Mouse (Mus musculus) mature B cell (primary cell): ENCODE data around the gene Hcrt.

Source experiments
- in situ Hi-C: fragments of 300-500 bp; cut with MboI; formaldehyde crosslinking; loops from 2 replicates; pipeline ENCODE4 v1.14.3; 2019

Hcrt gene

DNA sequence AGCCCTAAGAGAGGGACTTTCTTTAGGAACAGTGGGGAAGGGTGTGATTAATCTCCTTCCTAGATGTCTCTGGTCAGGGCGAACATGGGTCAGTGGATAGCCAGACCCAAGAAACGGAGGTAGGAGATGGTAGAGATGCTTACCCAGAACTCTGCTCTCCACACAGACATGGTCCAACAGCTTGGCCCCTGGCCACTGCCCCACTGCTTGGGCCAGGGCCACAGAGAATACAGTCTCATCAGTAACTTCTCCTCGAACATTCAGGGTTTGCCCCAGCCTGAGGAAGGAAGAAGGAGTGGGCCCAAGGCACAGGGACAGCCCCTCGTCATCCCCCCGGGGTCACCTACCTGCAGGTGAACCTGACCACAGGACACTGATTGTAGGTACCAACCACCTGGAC lies 5.1 kb upstream of the Hcrt start:
- in situ Hi-C loops = no loop called here

DNA sequence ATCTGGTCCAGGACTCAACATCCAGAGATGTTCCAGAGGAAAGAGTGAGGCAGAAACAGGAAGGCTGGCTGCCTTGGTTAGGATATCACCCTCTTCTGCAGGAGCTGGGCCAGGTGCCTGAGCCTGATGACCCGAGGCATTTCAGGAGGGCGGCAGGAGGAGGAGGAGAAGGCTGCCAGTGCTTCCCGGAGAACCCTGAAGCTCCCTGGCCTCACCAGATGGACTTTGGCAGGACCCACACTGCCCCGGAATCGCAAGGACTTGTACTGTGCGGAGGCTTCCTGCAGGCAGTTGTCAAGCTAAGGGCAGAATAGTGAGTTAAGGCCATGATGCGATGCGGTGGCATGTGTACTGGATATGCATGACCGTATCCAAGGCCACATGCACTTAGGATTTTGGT lies 4.0 kb upstream of the Hcrt start:
- in situ Hi-C loops = no loop called here

GRCm38 (mm10) chr11:100761547-100762045 lies 1.1 kb downstream of the Hcrt start:
- in situ Hi-C loops = no loop called here

GRCm38 (mm10) chr11:100759611-100760233 lies 3.0 kb downstream of the Hcrt start, which contains the start of gene Kcnh4:
Gene Kcnh4 (minus strand): TSS chr11:100759942.
- in situ Hi-C loops = no loop called here

- in situ Hi-C loops = no loop called here
Measured at GRCm38 (mm10) chr11:100758707-100759610, 3.8 kb downstream of the Hcrt start.

GRCm38 (mm10) chr11:100757566-100757965 lies 5.2 kb downstream of the Hcrt start:
- in situ Hi-C loops = no loop called here

GRCm38 (mm10) chr11:100756476-100756875 lies 6.3 kb downstream of the Hcrt start:
- in situ Hi-C loops = no loop called here

GRCm38 (mm10) chr11:100754693-100755057 lies 8.1 kb downstream of the Hcrt start:
- in situ Hi-C loops = no loop called here

DNA sequence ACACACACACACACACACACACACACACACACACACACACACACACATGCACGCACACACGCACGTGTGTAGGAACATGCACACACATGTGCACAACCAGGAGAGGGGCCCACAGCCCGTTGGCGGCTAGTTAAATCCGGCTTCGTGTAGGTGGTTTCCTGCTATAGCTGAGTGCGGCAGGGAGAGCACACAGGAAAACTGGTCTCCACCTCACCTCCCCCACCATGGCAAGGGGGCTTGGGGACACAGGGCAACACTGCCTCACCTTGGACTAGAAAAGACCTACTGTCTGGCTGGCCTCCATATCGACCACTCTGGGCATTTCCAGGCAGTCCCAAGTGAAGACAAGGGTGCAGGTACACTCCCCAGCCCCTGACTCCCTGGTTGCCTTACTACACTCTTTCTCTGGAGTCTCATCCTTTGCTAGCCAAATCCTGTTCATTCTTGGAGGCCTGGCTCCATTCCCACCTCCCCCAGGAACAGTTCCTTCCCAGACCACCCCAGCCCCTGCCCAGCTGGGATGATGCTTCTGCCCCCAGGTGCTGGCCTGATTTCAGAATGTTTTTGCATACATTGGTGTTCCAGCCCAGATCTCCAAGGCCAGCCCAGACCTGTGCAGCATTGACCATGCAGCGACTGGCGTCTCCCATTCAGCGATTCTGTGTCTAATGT lies 8.6 kb downstream of the Hcrt start:
- in situ Hi-C loops = no loop called here

GRCm38 (mm10) chr11:100752294-100752693 lies 10.4 kb downstream of the Hcrt start:
- in situ Hi-C loops = no loop called here

GRCm38 (mm10) chr11:100750127-100750526 lies 12.6 kb downstream of the Hcrt start:
- in situ Hi-C loops = no loop called here

DNA sequence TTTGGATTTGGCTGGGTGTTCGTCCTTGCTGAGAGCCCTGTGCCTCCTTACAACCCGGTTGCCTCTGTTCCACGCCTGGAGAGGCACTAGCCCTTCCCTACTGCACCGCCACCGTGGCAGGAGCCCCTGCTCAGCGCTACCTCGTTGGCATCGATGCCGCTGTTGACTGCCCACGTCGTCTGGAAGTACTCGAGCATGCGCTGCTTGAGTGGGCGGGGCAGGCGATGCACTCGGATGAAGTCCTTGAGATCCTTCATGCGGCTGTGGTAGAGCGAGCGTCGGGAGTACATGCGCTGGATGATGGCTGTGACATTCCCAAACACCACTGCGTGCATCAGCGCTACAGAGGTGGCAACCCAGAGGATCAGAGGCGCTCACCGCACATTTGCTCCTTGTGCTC lies 13.3 kb downstream of the Hcrt start:
- in situ Hi-C loops = no loop called here

GRCm38 (mm10) chr11:100748620-100749019 lies 14.1 kb downstream of the Hcrt start:
- in situ Hi-C loops = no loop called here

DNA sequence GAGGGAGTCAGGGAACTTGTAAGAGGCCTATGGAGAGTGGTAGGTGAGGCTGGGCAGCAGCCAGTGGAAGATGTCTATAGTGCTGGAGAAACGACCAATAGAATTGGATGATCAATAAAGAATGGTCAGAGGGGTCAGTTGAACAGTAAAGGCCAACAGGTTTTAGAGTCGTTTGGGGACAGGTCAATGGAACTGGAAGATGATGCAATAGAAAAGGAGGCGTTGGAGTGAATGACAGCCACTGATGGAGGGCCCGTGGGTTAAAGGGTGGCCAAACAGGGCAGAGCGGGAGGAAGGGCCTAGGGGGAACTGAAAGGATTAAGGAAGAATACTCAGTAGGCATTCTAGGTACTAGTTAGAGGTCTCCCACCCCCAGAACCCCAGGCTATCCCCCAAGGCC lies 15.6 kb downstream of the Hcrt start:
- in situ Hi-C loops = no loop called here

- in situ Hi-C loops = no loop called here
Measured at GRCm38 (mm10) chr11:100746546-100746945, 16.2 kb downstream of the Hcrt start.

DNA sequence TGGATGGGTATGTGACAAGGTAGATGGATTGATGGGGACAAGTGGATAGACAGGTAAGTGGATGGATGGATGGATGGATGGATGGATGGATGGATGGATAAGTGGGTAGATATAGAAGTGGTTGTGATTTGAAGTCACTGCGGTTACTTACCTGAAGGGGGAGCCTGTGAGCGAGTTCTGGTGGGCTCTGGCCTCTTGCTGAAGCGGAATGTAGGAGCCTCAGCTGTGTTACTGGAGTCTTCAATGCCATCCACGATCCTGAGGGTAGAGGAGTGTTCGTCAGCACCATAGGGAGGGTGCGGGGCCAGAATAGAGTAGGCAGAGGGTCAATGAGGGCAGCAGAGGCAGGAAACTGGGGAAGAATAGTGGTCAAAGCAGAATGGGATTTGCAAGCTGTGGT lies 17.6 kb downstream of the Hcrt start:
- in situ Hi-C loops = no loop called here

DNA sequence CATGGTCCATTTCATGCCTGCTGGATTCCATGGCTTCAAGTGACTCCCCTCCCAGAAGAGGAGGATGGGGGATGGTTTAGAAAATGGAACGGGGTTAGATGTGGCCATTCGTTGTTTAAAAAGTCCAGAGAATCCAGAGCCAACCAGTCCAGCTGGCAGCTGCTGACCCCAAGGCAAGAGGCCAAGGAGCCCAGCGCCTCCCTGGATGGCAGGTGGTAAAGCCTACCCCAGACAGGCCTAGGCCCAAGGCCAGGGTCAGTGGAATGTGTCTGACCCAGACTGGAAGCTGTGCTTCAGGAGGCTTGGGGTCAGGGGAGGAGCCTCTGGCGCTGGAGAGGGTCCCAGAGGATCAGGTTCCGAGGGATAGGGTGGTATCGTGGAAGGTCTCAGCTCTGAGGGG lies 21.4 kb downstream of the Hcrt start:
- in situ Hi-C loops = no loop called here

DNA sequence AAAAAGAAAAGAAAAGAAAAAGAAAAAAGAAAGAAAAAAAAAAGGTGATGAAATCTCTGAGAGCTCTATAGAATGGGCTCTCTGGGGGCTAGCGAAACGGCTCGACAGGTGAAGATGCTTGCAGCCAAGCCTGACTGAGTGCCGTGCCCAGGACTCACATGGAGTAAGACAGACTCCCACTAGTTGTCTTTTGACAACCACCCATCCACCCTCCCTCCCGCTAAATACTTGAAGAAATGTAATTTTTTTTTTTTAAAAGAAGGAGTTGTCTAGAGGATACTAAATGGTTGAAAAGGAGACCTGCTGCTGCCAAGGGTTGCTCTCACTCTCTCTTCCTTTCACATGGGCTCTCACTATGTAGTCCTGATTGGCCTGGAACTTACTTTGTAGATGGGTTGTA lies 24.0 kb downstream of the Hcrt start:
- in situ Hi-C loops = no loop called here

- in situ Hi-C loops = no loop called here
Measured at GRCm38 (mm10) chr11:100738066-100738604, 24.6 kb downstream of the Hcrt start, which contains the start of gene Rab5c. Gene Rab5c (minus strand): TSS chr11:100738215.

GRCm38 (mm10) chr11:100737105-100737733 lies 25.5 kb downstream of the Hcrt start:
- in situ Hi-C loops = no loop called here

DNA sequence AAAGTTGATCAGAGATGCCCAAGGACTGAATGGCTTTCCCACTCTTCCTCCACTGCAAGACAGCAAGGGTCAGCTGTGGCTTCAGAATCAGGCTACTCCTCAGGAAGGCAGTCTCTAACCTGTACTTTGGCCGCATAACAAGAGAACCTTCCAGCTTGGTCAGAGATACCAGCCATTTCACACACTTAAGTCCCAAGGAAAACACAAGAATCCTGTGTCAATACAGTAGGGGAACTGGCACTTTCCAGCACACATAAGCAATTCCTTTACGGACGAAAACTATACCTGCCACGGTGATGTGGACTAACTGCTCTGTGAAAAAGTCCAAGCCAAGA lies 26.0 kb downstream of the Hcrt start:
- in situ Hi-C loops = no loop called here
